Mouse (Mus musculus) forebrain, embryonic 14.5 days (tissue): ENCODE measurements around the gene Cuta. TPM values are rescaled to one million over a fixed set of nuclear protein-coding genes. Genes with fewer than 3 reads are reported as not detected.
"Not testable (repeated sequence)": the region's sequence is repeated elsewhere in the genome, so short reads cannot be mapped to it uniquely, and the experiment has no call there.

ENCODE experiments used
- ATAC-seq: fragments of 200-750 bp; cut with Nextera tagmentation; 2 replicates; pipeline ENCODE4 v1.8.0; 2017; ENCODE audit warnings: mild to moderate bottlenecking, moderate library complexity
- DNase-seq: peaks from one replicate; pipeline ENCODE4 v3.0.0-alpha.2; 2015; ENCODE audit warnings: low spot score
- H3K27ac ChIP-seq: fragments of 300-500 bp; sonication (generic); 2 replicates; pipeline ENCODE4 v1.5.1; 2014; ENCODE audit warnings: low read depth, mild to moderate bottlenecking, control low read depth, low read length, moderate library complexity
- H3K27me3 ChIP-seq: fragments of 300-500 bp; sonication (generic); replicated peaks from 2 replicates; pipeline ENCODE4 v1.6.1; 2014; ENCODE audit warnings: low read length, control low read depth, mixed read lengths; ENCODE audit not compliant: control insufficient read depth, insufficient read depth
- H3K36me3 ChIP-seq: fragments of 300-500 bp; sonication (generic); 2 replicates; pipeline ENCODE4 v1.6.1; 2014; ENCODE audit warnings: low read length, control low read depth; ENCODE audit not compliant: control insufficient read depth, insufficient read depth
- H3K4me1 ChIP-seq: fragments of 300-500 bp; sonication (generic); 2 replicates; pipeline ENCODE4 v1.6.1; 2014; ENCODE audit warnings: antibody characterized with exemption, low read length, control low read depth; ENCODE audit not compliant: control insufficient read depth, insufficient read depth
- H3K4me2 ChIP-seq: fragments of 300-500 bp; sonication (generic); 2 replicates; pipeline ENCODE4 v1.6.1; 2014; ENCODE audit warnings: mild to moderate bottlenecking, control low read depth, low read length
- H3K4me3 ChIP-seq: fragments of 300-500 bp; sonication (generic); 2 replicates; pipeline ENCODE4 v1.5.1; 2014; ENCODE audit warnings: low read depth, low read length, control low read depth
- H3K9ac ChIP-seq: fragments of 300-500 bp; sonication (generic); 2 replicates; pipeline ENCODE4 v1.6.1; 2014; ENCODE audit warnings: mild to moderate bottlenecking, low read length, control low read depth, moderate library complexity
- H3K9me3 ChIP-seq: fragments of 300-500 bp; sonication (generic); replicated peaks from 2 replicates; pipeline ENCODE4 v1.6.1; 2016; ENCODE audit warnings: low read length, control low read depth, mixed read lengths; ENCODE audit not compliant: control insufficient read depth
- WGBS: fragments of 180-500 bp; shearing (Covaris S2); extraction: QIAGEN DNeasy Blood & Tissue Kit; methylation state at CpG from one replicate; pipeline ENCODE4 v1.1.7; 2014; 5-methylcytosine and 5-hydroxymethylcytosine counted together
- polyA plus RNA-seq: library from polyadenylated mRNA; unstranded; fragments of >200 nt; fragmentation: Nextera tagmentation; extraction: Ambion mirVana; gene quantifications from 2 replicates; pipeline ENCODE4 v1.2.1, GENCODE M21; 2014

The Cuta gene
- polyA plus RNA-seq, 1 experiment from 2014 or later = 150 TPM

DNA sequence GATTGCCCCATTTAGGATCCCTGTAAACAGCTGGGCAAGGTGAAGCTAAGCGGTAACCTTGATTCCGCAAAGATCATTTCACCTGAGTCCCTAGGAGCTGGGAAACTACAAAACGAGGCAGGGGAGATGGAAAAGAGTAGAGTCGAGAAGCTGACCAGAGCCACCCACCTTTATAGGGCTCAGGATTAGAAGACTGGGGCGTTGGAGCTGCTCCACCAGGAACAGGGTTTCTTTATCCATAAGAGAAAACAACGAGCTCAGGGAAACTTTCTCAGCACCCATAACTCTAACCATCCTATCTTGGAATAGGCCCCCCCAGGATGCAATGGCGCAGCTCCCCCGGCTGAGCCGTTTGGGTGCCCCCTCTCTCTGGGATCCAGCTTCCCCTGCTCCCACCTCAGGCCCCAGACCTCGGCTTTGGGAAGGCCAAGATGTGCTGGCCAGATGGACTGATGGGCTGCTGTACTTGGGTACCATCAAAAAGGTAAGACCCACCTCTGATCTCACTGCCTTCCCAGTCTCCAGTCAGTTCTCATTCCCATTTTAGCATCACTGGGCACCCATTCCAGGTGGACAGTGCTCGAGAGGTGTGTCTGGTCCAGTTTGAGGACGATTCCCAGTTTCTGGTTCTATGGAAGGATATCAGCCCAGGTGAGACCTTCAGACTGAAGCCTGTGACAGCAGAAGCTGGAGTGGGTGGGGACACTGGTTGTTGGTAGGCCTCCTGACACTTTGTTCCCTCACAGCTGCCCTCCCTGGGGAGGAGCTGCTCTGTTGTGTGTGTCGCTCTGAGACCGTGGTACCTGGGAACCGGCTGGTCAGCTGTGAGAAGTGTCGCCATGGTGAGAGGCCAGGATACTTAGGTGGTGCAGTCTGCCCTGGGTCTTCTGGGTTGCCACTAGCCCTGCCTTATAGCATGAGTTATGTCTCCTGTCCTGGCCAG lies 5.2 kb downstream of the Cuta start:
- ATAC-seq (no peak), DNase-seq (no peak)
- H3K36me3 ChIP-seq = peaks cover 37% of the 10 kb centered on the region
- WGBS = 86% methylated on average over 16 of the region's 16 CpGs
- no peaks in the 10 kb centered on the region for H3K9me3 ChIP-seq
- no peak overlapping the region for H3K27ac ChIP-seq
- peaks cover 15% of the 10 kb centered on the region for H3K4me1 ChIP-seq
- H3K27me3 ChIP-seq = no peaks in the 10 kb centered on the region
- H3K4me2 ChIP-seq = peak overlapping the region; percentile 91
- peak overlapping the region; percentile 77 for H3K9ac ChIP-seq
- peak overlapping the region; percentile 54 for H3K4me3 ChIP-seq

GRCm38 (mm10) chr17:26933419-26933818 lies 6.0 kb downstream of the Cuta start:
- H3K9me3 ChIP-seq = no peaks in the 10 kb centered on the region
- WGBS = 14% methylated on average over 13 of the region's 13 CpGs
- H3K9ac ChIP-seq = peak overlapping the region; percentile 77
- H3K4me2 ChIP-seq = peak overlapping the region; percentile 91
- H3K36me3 ChIP-seq = peaks cover 42% of the 10 kb centered on the region
- H3K27ac ChIP-seq = peak overlapping the region; percentile 74
- ATAC-seq (peak; percentile 38), DNase-seq (no peak)
- peaks cover 11% of the 10 kb centered on the region for H3K4me1 ChIP-seq
- H3K4me3 ChIP-seq = peak overlapping the region; percentile 54
- H3K27me3 ChIP-seq = no peaks in the 10 kb centered on the region

GRCm38 (mm10) chr17:26932839-26933398 lies 6.5 kb downstream of the Cuta start, which contains the start of gene Phf1:
TSS of gene Phf1 (plus strand) at chr17:26933052.
- peak; percentile 87 for ATAC-seq
- H3K36me3 ChIP-seq = peaks cover 43% of the 10 kb centered on the region

GRCm38 (mm10) chr17:26931795-26932194 lies 7.6 kb downstream of the Cuta start:
- H3K27ac ChIP-seq, H3K27me3 ChIP-seq, H3K4me2 ChIP-seq, H3K4me3 ChIP-seq, H3K9ac ChIP-seq, H3K4me1 ChIP-seq, H3K9me3 ChIP-seq, ATAC-seq: not testable (repeated sequence)
- peak; percentile 44 for DNase-seq
- WGBS = 68% methylated on average over 7 of the region's 7 CpGs
- H3K36me3 ChIP-seq = peaks cover 42% of the 10 kb centered on the region

More at GRCm38 (mm10) chr17:26932839-26933398, 6.5 kb downstream of the Cuta start, which contains the start of gene Phf1:
- under 1% methylated on average over 43 of the region's 43 CpGs for WGBS
- H3K4me1 ChIP-seq = peaks cover 6% of the 10 kb centered on the region
- peak within 1 kb of the TSS; percentile 77 for H3K9ac ChIP-seq
- H3K4me3 ChIP-seq = peak within 1 kb of the TSS; percentile 54
- H3K27me3 ChIP-seq = no peaks in the 10 kb centered on the region
- no peaks in the 10 kb centered on the region for H3K9me3 ChIP-seq
- peak within 1 kb of the TSS; percentile 74 for H3K27ac ChIP-seq
- peak; percentile 89 for DNase-seq
- peak within 1 kb of the TSS; percentile 91 for H3K4me2 ChIP-seq

- DNase-seq, H3K27ac ChIP-seq, H3K4me3 ChIP-seq, H3K9me3 ChIP-seq, H3K9ac ChIP-seq, H3K27me3 ChIP-seq, ATAC-seq, H3K4me1 ChIP-seq, H3K4me2 ChIP-seq: not testable (repeated sequence)
- peaks cover 33% of the 10 kb centered on the region for H3K36me3 ChIP-seq
- WGBS = 95% methylated on average over 9 of the region's 9 CpGs
Measured at GRCm38 (mm10) chr17:26925414-26925813, 14.0 kb downstream of the Cuta start.

DNA sequence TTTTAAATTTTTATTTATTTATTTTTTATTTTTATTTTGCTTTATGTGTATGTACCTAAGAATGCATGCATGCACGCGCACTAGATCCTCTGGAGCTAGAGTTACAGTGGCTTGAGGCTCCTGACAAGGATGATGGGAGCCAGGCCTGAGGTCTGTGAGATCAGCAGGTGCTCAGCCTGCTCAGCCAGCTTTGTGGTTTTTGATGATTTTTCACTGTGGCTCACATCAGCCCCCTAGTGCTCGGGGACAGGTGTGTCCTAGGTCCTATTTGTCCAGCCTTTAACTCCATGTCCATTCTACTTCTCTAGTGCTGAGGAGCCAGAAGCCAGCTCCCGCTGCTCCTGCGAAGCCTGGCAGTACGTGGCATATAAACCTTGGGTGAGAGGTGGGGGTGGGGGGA lies 17.0 kb downstream of the Cuta start:
- H3K4me2 ChIP-seq, H3K4me3 ChIP-seq, DNase-seq, H3K9ac ChIP-seq, H3K27ac ChIP-seq, H3K4me1 ChIP-seq, H3K27me3 ChIP-seq, ATAC-seq, H3K9me3 ChIP-seq: not testable (repeated sequence)
- 95% methylated on average over 5 of the region's 6 CpGs for WGBS
- peaks cover 22% of the 10 kb centered on the region; the same call in 1 of the 2 replicates for H3K36me3 ChIP-seq

- H3K9me3 ChIP-seq, H3K36me3 ChIP-seq, H3K27ac ChIP-seq, H3K27me3 ChIP-seq, H3K9ac ChIP-seq, H3K4me3 ChIP-seq, H3K4me2 ChIP-seq, ATAC-seq, DNase-seq, H3K4me1 ChIP-seq: not testable (repeated sequence)
- WGBS = 84% methylated on average over 2 of the region's 2 CpGs
Measured at GRCm38 (mm10) chr17:26919516-26919915, 19.9 kb downstream of the Cuta start.

- Histone ChIP-seq H3K4me2 (peak overlapping the region; percentile 63), H3K4me1 (no peaks in the 10 kb centered on the region), H3K36me3 (peaks cover 5% of the 10 kb centered on the region; the same call in 1 of the 2 replicates), H3K27ac (no peak overlapping the region), H3K9me3 (no peaks in the 10 kb centered on the region), H3K9ac (peak overlapping the region; percentile 32; the same call in 1 of the 2 replicates), H3K27me3 (no peaks in the 10 kb centered on the region), H3K4me3 (peak overlapping the region; percentile 60; the same call in 1 of the 2 replicates)
- 76% methylated on average over 2 of the region's 2 CpGs for WGBS
- DNase-seq (no peak), ATAC-seq (no peak)
Measured at GRCm38 (mm10) chr17:26918343-26918742, 21.0 kb downstream of the Cuta start.
